Mouse (Mus musculus) neural tube, embryonic 14.5 days (tissue): ENCODE data around the gene Phox2a. TPM values are rescaled to one million over a fixed set of nuclear protein-coding genes. Genes with fewer than 3 reads are reported as not detected.

Source experiments
- ATAC-seq: fragments of 200-750 bp; cut with Nextera tagmentation; 2 replicates; pipeline ENCODE4 v1.8.0; 2017; ENCODE audit warnings: low read depth, mild to moderate bottlenecking, moderate TSS enrichment, moderate library complexity
- H3K27ac ChIP-seq: fragments of 300-500 bp; sonication (generic); 2 replicates; pipeline ENCODE4 v1.5.1; 2014; ENCODE audit warnings: low read depth, mild to moderate bottlenecking, control low read depth, low read length, moderate library complexity, mixed read lengths
- H3K27me3 ChIP-seq: fragments of 300-500 bp; sonication (generic); 2 replicates; pipeline ENCODE4 v1.6.1; 2014; ENCODE audit warnings: low read length; ENCODE audit not compliant: control insufficient read depth, insufficient read depth
- H3K36me3 ChIP-seq: fragments of 300-500 bp; sonication (generic); 2 replicates; pipeline ENCODE4 v1.6.1; 2014; ENCODE audit warnings: low read length, mixed read lengths; ENCODE audit not compliant: control insufficient read depth, insufficient read depth
- H3K4me1 ChIP-seq: fragments of 300-500 bp; sonication (generic); 2 replicates; pipeline ENCODE4 v1.6.1; 2014; ENCODE audit warnings: low read length; ENCODE audit not compliant: control insufficient read depth, insufficient read depth
- H3K4me2 ChIP-seq: fragments of 300-500 bp; sonication (generic); 2 replicates; pipeline ENCODE4 v1.6.1; 2014; ENCODE audit warnings: mild to moderate bottlenecking, low read depth, low read length, control low read depth
- H3K4me3 ChIP-seq: fragments of 300-500 bp; sonication (generic); 2 replicates; pipeline ENCODE4 v1.5.1; 2014; ENCODE audit warnings: low read depth, low read length, control low read depth, mixed read lengths
- H3K9ac ChIP-seq: fragments of 300-500 bp; sonication (generic); replicated peaks from 2 replicates; pipeline ENCODE4 v1.6.1; 2014; ENCODE audit warnings: low read depth, mild to moderate bottlenecking, control low read depth, low read length, mixed read lengths
- H3K9me3 ChIP-seq: fragments of 300-500 bp; sonication (generic); 2 replicates; pipeline ENCODE4 v1.6.1; 2016; ENCODE audit warnings: low read length; ENCODE audit not compliant: control insufficient read depth
- WGBS: fragments of 180-500 bp; shearing (Covaris S2); extraction: QIAGEN DNeasy Blood & Tissue Kit; methylation state at CpG from one replicate; pipeline ENCODE4 v1.1.7; 2014; 5-methylcytosine and 5-hydroxymethylcytosine counted together
- polyA plus RNA-seq: library from polyadenylated mRNA; unstranded; fragments of >200 nt; fragmentation: Nextera tagmentation; extraction: Ambion mirVana; gene quantifications from 2 replicates; pipeline ENCODE4 v1.2.1, GENCODE M21; 2014

Phox2a gene
- polyA plus RNA-seq = 1.8 and 2.4 TPM in 2 replicates

GRCm38 (mm10) chr7:101817861-101818401 is at the start of gene Phox2a:
Gene Phox2a (plus strand): TSS chr7:101818313.
- Histone ChIP-seq H3K27me3 (peaks cover 53% of the 10 kb centered on the region), H3K27ac (no peak within 1 kb of the TSS), H3K4me2 (peak within 1 kb of the TSS; percentile 35), H3K9me3 (no peaks in the 10 kb centered on the region), H3K36me3 (no peaks in the 10 kb centered on the region), H3K9ac (peak within 1 kb of the TSS; percentile 22; the same call in 1 of the 2 replicates), H3K4me1 (peaks cover 13% of the 10 kb centered on the region; the same call in 1 of the 2 replicates), H3K4me3 (peak within 1 kb of the TSS; percentile 17)
- ATAC-seq = no peak
- WGBS = under 1% methylated on average over 37 of the region's 45 CpGs

DNA sequence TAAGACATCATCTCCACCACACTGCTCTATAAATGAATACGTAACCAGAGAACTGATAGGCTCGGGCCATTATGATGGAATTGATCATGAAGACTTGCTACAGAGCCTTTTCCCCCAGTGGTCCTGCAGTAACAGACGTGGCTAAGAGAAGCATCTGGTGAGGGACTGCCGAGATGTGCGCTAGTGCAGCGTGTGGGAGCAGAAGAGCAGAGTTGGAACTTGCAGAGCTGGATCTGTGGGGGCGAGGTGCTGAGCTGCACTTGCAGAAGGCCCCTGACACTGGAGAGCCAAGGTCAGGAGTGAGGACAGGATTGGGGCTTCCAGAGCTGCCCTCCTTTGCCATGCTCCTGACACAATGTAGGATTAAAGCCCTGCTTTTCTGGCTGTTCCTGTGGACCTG is 48.1 kb upstream of the Phox2a start:
- no peak overlapping the region for H3K4me2 ChIP-seq
- no peak for ATAC-seq
- no peak overlapping the region for H3K4me3 ChIP-seq
- peaks cover 10% of the 10 kb centered on the region for H3K4me1 ChIP-seq
- peaks cover 5% of the 10 kb centered on the region; the same call in 1 of the 2 replicates for H3K36me3 ChIP-seq
- H3K9ac ChIP-seq = no peak overlapping the region
- H3K27me3 ChIP-seq = no peaks in the 10 kb centered on the region
- 73% methylated on average over 7 of the region's 7 CpGs for WGBS
- no peak overlapping the region for H3K27ac ChIP-seq
- no peaks in the 10 kb centered on the region for H3K9me3 ChIP-seq

DNA sequence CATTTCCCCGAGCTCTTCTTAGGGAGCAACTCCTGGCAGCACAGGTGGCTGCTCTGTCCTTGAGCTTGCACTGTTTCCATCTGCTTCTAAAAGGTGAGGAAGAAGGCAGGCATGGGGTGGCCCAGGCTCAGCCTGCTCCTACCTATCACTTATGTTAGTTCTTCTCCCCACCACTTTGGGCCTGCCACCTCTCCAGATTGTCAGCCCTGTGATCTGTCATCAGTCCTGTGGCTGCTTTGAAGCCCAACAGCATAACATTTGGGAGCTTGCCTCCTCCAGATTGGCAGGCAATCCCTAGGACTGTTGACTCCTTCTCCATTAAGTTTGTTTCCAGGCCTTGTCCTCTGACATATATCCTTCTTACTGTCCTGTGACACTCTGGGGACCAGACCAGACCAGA is 46.5 kb upstream of the Phox2a start:
- Histone ChIP-seq H3K27ac (no peak overlapping the region), H3K36me3 (no peaks in the 10 kb centered on the region; the same call in 1 of the 2 replicates)
- 79% methylated on average over 1 of the region's 1 CpGs for WGBS

DNA sequence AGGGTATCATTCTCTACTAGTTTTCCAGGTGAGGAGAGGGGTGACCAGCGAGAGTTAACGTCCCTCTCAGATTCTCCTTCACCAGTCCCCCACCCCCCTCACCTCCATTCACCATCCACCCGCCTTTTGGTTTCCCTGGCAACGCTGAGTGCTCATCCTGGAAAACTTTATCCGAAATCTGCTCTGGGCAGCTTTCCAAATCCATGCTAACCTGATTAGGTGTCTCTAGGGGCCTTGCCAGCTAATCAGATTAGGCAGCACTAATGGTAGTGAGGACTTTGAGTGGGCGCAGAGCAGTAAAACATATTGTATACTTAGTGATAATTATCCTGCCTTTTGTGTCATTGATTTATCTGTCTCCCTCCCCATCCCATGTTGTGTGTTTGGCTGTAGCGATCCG is 45.4 kb upstream of the Phox2a start:
- ATAC-seq = peak; percentile 69
- peaks cover 10% of the 10 kb centered on the region for H3K4me1 ChIP-seq
- H3K27me3 ChIP-seq = no peaks in the 10 kb centered on the region
- WGBS = 34% methylated on average over 8 of the region's 8 CpGs
- no peak overlapping the region for H3K9ac ChIP-seq
- no peak overlapping the region for H3K4me3 ChIP-seq
- H3K36me3 ChIP-seq = no peaks in the 10 kb centered on the region; the same call in 1 of the 2 replicates
- H3K4me2 ChIP-seq = no peak overlapping the region
- H3K9me3 ChIP-seq = no peaks in the 10 kb centered on the region
- H3K27ac ChIP-seq = no peak overlapping the region

More for the DNA sequence above, 46.5 kb upstream of the Phox2a start:
- Histone ChIP-seq H3K9ac (no peak overlapping the region), H3K4me2 (no peak overlapping the region), H3K27me3 (no peaks in the 10 kb centered on the region), H3K4me1 (peaks cover 10% of the 10 kb centered on the region), H3K4me3 (no peak overlapping the region), H3K9me3 (no peaks in the 10 kb centered on the region)
- no peak for ATAC-seq

DNA sequence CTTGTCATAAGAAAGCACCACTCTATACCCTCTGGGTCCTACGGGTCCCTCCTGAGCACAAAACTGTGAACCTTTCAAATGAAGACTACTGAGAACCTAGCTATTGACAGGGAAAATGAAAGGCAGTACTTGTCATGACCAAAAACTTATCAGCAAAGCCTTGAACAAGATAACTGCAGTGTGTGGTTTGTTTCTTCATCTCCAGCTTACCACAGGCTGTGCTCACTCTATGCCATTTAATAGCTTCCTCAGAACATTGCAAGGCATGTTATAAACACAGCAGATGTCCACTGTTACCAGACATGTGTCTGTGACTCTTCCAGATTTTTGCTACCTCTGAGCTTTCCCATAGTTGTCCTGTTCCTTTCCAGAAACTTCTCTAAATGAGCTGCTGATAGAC is 41.1 kb upstream of the Phox2a start:
- H3K27ac ChIP-seq = no peak overlapping the region
- no peaks in the 10 kb centered on the region for H3K9me3 ChIP-seq
- H3K27me3 ChIP-seq = no peaks in the 10 kb centered on the region
- ATAC-seq = no peak
- H3K36me3 ChIP-seq = 0 out of 2 replicates have a peak, but pooled peaks cover 3% of the 10 kb centered on the region
- H3K4me1 ChIP-seq = peaks cover 9% of the 10 kb centered on the region
- no peak overlapping the region for H3K4me3 ChIP-seq
- no peak overlapping the region for H3K9ac ChIP-seq
- 91% methylated on average over 1 of the region's 1 CpGs for WGBS
- no peak overlapping the region for H3K4me2 ChIP-seq

DNA sequence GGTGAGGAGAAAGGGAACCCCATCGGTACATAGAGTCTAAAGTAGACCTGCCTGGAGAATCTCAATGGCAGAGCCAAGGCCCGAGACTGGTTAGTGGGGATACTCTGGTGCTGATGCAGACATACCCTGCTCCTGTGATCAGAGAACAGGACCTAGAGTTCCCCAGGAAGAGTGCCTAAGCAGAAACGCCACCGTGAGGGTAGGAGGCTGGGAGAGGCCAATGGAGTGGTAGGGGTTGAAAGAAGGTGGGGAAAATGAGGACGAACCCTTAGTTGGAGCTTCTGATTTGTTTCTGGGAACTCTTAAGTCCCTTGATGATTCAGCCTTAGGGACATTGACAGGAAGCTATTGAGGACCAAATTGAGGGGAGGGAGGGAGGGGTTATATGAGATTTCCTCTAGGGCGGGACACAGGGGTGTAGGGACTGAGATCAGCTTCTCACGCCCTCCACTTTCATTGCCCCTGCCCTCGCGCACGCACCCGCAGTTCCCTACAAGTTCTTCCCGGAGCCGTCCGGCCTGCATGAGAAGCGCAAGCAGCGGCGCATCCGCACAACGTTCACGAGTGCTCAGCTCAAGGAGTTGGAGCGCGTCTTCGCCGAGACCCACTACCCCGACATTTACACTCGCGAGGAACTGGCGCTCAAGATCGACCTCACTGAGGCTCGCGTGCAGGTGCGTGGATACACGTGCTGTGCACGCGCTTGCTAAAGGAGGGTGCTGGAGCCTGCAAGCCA is 2.4 kb downstream of the Phox2a start:
- 3% methylated on average over 34 of the region's 35 CpGs for WGBS
- Histone ChIP-seq H3K27ac (no peak overlapping the region), H3K9ac (no peak overlapping the region), H3K4me2 (peak overlapping the region; percentile 51), H3K4me1 (peaks cover 13% of the 10 kb centered on the region; the same call in 1 of the 2 replicates), H3K27me3 (peaks cover 54% of the 10 kb centered on the region), H3K36me3 (no peaks in the 10 kb centered on the region), H3K9me3 (no peaks in the 10 kb centered on the region), H3K4me3 (peak overlapping the region; percentile 19; the same call in 1 of the 2 replicates)
- no peak for ATAC-seq

GRCm38 (mm10) chr7:101821571-101822501 is 3.7 kb downstream of the Phox2a start:
- Histone ChIP-seq H3K4me2 (peak overlapping the region; percentile 51), H3K27ac (no peak overlapping the region), H3K27me3 (peaks cover 54% of the 10 kb centered on the region), H3K9me3 (no peaks in the 10 kb centered on the region), H3K9ac (0 out of 2 replicates have a peak overlapping the region, but pooled peaks have one; percentile 21), H3K4me3 (peak overlapping the region; percentile 34), H3K4me1 (peaks cover 13% of the 10 kb centered on the region; the same call in 1 of the 2 replicates), H3K36me3 (no peaks in the 10 kb centered on the region)
- WGBS = under 1% methylated on average over 63 of the region's 71 CpGs
- ATAC-seq = peak; percentile 44; the same call in 1 of the 2 replicates

DNA sequence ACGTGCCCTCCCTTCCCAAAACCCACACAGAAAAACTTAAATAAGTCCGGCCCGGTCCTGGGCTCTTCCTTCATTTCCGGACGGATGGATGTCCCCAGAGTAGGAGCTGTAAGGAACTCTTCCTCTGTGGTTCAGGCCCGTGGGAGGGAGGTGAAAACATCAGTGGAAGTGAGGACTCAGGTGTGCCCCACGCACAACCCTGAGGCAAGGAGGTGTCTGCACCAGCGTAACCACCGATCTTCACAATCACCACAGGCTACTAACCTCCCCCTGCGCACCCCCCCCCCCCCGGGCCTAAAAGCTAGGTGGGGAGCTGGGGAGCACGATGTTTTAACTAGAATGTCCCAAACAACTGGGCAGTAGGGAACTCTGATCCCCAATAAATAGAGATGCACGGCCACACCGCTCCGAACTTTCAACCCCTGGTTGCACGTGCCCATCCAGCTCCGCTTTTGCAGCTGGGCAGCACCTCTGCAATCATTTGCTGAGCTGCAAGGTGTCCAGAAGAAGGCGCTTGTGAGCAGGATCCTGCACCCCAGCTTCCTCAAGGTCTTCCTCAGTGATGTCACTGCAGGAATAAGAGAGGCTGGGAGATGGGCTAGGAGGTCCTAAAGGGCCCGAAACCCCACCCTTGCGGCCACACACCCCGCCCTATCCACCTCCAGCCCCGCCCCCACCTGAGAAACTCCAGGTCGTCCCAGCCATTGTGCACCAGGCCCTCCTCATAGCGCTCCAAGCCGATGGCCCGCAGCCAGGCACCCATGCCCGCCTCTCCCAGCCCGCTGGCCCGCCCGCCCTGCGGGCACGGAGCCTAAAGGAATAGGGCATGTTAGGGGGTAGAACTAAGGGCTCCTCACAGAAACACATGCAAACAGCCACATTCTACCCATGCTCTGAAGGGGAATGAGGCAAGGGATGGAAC is 5.0 kb downstream of the Phox2a start:
- H3K36me3 ChIP-seq = peaks cover 3% of the 10 kb centered on the region; the same call in 1 of the 2 replicates
- peaks cover 13% of the 10 kb centered on the region; the same call in 1 of the 2 replicates for H3K4me1 ChIP-seq
- H3K9me3 ChIP-seq = no peaks in the 10 kb centered on the region
- H3K4me2 ChIP-seq = no peak overlapping the region
- H3K9ac ChIP-seq = no peak overlapping the region
- H3K27me3 ChIP-seq = peaks cover 42% of the 10 kb centered on the region
- peak; percentile 39; the same call in 1 of the 2 replicates for ATAC-seq
- 24% methylated on average over 32 of the region's 32 CpGs for WGBS
- no peak overlapping the region for H3K27ac ChIP-seq
- no peak overlapping the region for H3K4me3 ChIP-seq
